Mouse (Mus musculus): Measurements from ENCODE around the gene Mycbp2. TPM values are rescaled to one million over a fixed set of nuclear protein-coding genes. Genes with fewer than 3 reads are reported as not detected.
A peak's percentile ranks its signal among the peaks of the same experiment; 100 is the strongest.

Gene Mycbp2
- polyA plus RNA-seq, 1 experiment, result 56.8 TPM

- H3K27ac ChIP-seq (ENCODE audit: insufficient read depth, low read depth, low read length), result no peak overlapping the region
- peaks cover 4% of the 10 kb centered on the region for H3K4me1 ChIP-seq (ENCODE audit: control insufficient read depth, insufficient read depth, low read length)
- TF ChIP-seq CTCF (IDR thresholded peaks at IDR 0.05; ENCODE audit: low read depth, low read length) (no peak), POLR2A (IDR thresholded peaks at IDR 0.05; ENCODE audit: borderline replicate concordance, low read depth, low read length) (no peak)
- no peak overlapping the region for H3K4me3 ChIP-seq (ENCODE audit: insufficient read depth, low read length)
Observed at GRCm38 (mm10) chr14:103354396-103355352, 8.1 kb upstream of the Mycbp2 start.

- H3K4me3 ChIP-seq (ENCODE audit: insufficient read depth, low read length), result peak overlapping the region; percentile 95
- H3K27ac ChIP-seq (ENCODE audit: insufficient read depth, low read depth, low read length), result peak overlapping the region; percentile 59
- no peak for TF ChIP-seq CTCF (IDR thresholded peaks at IDR 0.05; ENCODE audit: low read depth, low read length)
- TF ChIP-seq POLR2A (IDR thresholded peaks at IDR 0.05; ENCODE audit: borderline replicate concordance, low read depth, low read length), result no peak
- H3K4me1 ChIP-seq (ENCODE audit: control insufficient read depth, insufficient read depth, low read length), result peaks cover 28% of the 10 kb centered on the region
Observed at GRCm38 (mm10) chr14:103345858-103346728, 521 bp downstream of the Mycbp2 start.

GRCm38 (mm10) chr14:103345486-103345857 lies 1.1 kb downstream of the Mycbp2 start:
- H3K4me1 ChIP-seq (ENCODE audit: control insufficient read depth, insufficient read depth, low read length), result peaks cover 28% of the 10 kb centered on the region
- H3K27ac ChIP-seq (ENCODE audit: insufficient read depth, low read depth, low read length), result 0 out of 2 replicates have a peak overlapping the region, but pooled peaks have one; percentile 1
- H3K4me3 ChIP-seq (ENCODE audit: insufficient read depth, low read length), result peak overlapping the region; percentile 95
- no peak for TF ChIP-seq CTCF (IDR thresholded peaks at IDR 0.05; ENCODE audit: low read depth, low read length)
- no peak for TF ChIP-seq POLR2A (IDR thresholded peaks at IDR 0.05; ENCODE audit: borderline replicate concordance, low read depth, low read length)

GRCm38 (mm10) chr14:103345011-103345410 lies 1.6 kb downstream of the Mycbp2 start:
- peak overlapping the region; percentile 95 for H3K4me3 ChIP-seq (ENCODE audit: insufficient read depth, low read length)
- no peak overlapping the region for H3K27ac ChIP-seq (ENCODE audit: insufficient read depth, low read depth, low read length)
- TF ChIP-seq CTCF (IDR thresholded peaks at IDR 0.05; ENCODE audit: low read depth, low read length) (no peak), POLR2A (IDR thresholded peaks at IDR 0.05; ENCODE audit: borderline replicate concordance, low read depth, low read length) (no peak)
- peaks cover 28% of the 10 kb centered on the region for H3K4me1 ChIP-seq (ENCODE audit: control insufficient read depth, insufficient read depth, low read length)

GRCm38 (mm10) chr14:103343791-103344190 lies 2.8 kb downstream of the Mycbp2 start:
- Histone ChIP-seq H3K27ac (ENCODE audit: insufficient read depth, low read depth, low read length) (no peak overlapping the region), H3K4me3 (ENCODE audit: insufficient read depth, low read length) (no peak overlapping the region), H3K4me1 (ENCODE audit: control insufficient read depth, insufficient read depth, low read length) (peaks cover 23% of the 10 kb centered on the region)
- TF ChIP-seq POLR2A (IDR thresholded peaks at IDR 0.05; ENCODE audit: borderline replicate concordance, low read depth, low read length) (no peak), CTCF (IDR thresholded peaks at IDR 0.05; ENCODE audit: low read depth, low read length) (no peak)

GRCm38 (mm10) chr14:103341385-103342294 lies 5.0 kb downstream of the Mycbp2 start:
- Histone ChIP-seq H3K4me1 (ENCODE audit: control insufficient read depth, insufficient read depth, low read length) (peaks cover 15% of the 10 kb centered on the region), H3K4me3 (ENCODE audit: insufficient read depth, low read length) (no peak overlapping the region), H3K27ac (ENCODE audit: insufficient read depth, low read depth, low read length) (peak overlapping the region; percentile 54)
- TF ChIP-seq CTCF (IDR thresholded peaks at IDR 0.05; ENCODE audit: low read depth, low read length), result no peak
- TF ChIP-seq POLR2A (IDR thresholded peaks at IDR 0.05; ENCODE audit: borderline replicate concordance, low read depth, low read length), result no peak

GRCm38 (mm10) chr14:103312926-103313325 lies 33.7 kb downstream of the Mycbp2 start:
- H3K4me1 ChIP-seq (ENCODE audit: control insufficient read depth, insufficient read depth, low read length), result no peaks in the 10 kb centered on the region
- no peak overlapping the region for H3K4me3 ChIP-seq (ENCODE audit: insufficient read depth, low read length)
- no peak for TF ChIP-seq POLR2A (IDR thresholded peaks at IDR 0.05; ENCODE audit: borderline replicate concordance, low read depth, low read length)
- TF ChIP-seq CTCF (IDR thresholded peaks at IDR 0.05; ENCODE audit: low read depth, low read length), result no peak
- no peak overlapping the region for H3K27ac ChIP-seq (ENCODE audit: insufficient read depth, low read depth, low read length)

GRCm38 (mm10) chr14:103296227-103296626 lies 50.4 kb downstream of the Mycbp2 start:
- no peak overlapping the region for H3K4me3 ChIP-seq (ENCODE audit: insufficient read depth, low read length)
- H3K27ac ChIP-seq (ENCODE audit: insufficient read depth, low read depth, low read length), result no peak overlapping the region
- peaks cover 6% of the 10 kb centered on the region; the same call in 1 of the 2 replicates for H3K4me1 ChIP-seq (ENCODE audit: control insufficient read depth, insufficient read depth, low read length)
- TF ChIP-seq POLR2A (IDR thresholded peaks at IDR 0.05; ENCODE audit: borderline replicate concordance, low read depth, low read length) (no peak), CTCF (IDR thresholded peaks at IDR 0.05; ENCODE audit: low read depth, low read length) (no peak)

- H3K27ac ChIP-seq (ENCODE audit: insufficient read depth, low read depth, low read length), result no peak overlapping the region
- TF ChIP-seq CTCF (IDR thresholded peaks at IDR 0.05; ENCODE audit: low read depth, low read length), result no peak
Observed at GRCm38 (mm10) chr14:103286650-103287049, 60.0 kb downstream of the Mycbp2 start.

More at GRCm38 (mm10) chr14:103286650-103287049, 60.0 kb downstream of the Mycbp2 start:
- H3K4me1 ChIP-seq (ENCODE audit: control insufficient read depth, insufficient read depth, low read length), result no peaks in the 10 kb centered on the region
- H3K4me3 ChIP-seq (ENCODE audit: insufficient read depth, low read length), result no peak overlapping the region

Measured in bone marrow macrophage, adult 2 months (primary cell).